Mouse (Mus musculus) inflammation-experienced regulatory T-cells, adult 6 months (primary cell): ENCODE data around the gene Setd2. TPM values are rescaled to one million over a fixed set of nuclear protein-coding genes. Genes with fewer than 3 reads are reported as not detected.

Experiments
- ATAC-seq: one replicate; pipeline ENCODE4 v1.8.0; 2017
- polyA plus RNA-seq, 3 experiments: library from polyadenylated mRNA; unstranded; fragments of 100-300 nt; shearing (Covaris generic); gene quantifications; one replicate each; pipeline ENCODE4 v1.2.1; 2017

Gene Setd2
- polyA plus RNA-seq, 3 experiments from 2014 or later, result 33.9 to 60.5 (median 44.9) TPM

DNA sequence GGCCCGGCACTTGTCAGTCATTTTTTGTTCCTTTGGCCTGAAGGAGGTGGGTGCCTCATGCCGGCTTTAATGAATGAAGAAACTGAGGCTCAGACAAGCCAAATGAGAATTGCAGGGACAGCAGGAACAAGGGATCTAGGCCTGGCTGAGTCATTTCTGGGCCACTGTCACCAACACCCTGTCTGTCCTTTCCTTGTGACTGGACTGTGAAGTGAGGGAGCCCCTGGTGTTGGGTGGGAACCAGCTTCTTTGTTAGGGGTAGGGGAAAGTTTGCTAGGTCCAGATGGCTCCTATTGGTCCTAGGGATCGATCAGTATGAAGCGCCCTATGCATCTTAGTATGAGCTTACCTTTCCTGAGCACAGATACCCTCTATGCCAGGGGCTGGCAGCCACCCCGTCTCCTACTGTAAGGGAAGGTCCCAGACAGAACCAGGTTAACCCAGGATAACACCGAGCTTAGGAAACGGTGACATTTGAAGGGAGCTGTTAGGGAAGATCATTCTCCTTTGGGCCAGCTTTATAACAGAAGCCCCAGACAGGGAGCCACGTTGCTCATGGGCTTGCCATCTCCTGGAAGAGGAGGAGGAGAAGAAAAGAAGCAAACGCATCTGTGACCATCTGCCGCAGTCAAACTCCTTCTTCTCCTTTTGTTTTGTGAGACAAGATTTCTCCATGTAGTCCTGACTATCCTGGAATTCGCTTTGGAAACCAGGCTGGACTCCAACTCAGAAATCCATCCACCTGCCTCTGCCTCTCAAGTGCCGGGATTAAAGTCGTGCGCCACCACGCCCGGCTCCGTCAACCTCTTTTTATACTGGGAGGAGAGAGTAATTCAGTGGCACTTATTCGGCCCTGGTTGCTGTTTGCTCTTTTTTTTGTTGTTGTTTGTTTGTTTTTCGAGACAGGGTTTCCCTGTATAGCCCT is 122.6 kb downstream of the Setd2 start:
- ATAC-seq, result no peak

DNA sequence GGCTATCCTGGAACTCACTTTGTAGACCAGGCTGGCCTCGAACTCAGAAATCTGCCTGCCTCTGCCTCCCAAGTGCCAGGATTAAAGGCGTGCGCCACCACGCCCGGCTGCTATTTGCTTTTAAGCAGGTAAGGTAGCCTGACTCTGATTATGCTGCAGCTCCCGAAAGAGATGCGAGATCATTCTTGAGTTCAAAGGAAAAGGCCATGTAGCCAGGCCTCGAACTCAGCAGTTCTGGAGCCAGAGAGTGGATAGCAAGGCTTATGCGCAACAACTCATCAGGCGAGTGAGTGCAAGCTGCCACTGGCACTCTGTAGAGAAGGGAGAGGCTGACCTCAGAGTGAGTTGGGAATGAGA is 123.2 kb downstream of the Setd2 start:
- ATAC-seq, result no peak

DNA sequence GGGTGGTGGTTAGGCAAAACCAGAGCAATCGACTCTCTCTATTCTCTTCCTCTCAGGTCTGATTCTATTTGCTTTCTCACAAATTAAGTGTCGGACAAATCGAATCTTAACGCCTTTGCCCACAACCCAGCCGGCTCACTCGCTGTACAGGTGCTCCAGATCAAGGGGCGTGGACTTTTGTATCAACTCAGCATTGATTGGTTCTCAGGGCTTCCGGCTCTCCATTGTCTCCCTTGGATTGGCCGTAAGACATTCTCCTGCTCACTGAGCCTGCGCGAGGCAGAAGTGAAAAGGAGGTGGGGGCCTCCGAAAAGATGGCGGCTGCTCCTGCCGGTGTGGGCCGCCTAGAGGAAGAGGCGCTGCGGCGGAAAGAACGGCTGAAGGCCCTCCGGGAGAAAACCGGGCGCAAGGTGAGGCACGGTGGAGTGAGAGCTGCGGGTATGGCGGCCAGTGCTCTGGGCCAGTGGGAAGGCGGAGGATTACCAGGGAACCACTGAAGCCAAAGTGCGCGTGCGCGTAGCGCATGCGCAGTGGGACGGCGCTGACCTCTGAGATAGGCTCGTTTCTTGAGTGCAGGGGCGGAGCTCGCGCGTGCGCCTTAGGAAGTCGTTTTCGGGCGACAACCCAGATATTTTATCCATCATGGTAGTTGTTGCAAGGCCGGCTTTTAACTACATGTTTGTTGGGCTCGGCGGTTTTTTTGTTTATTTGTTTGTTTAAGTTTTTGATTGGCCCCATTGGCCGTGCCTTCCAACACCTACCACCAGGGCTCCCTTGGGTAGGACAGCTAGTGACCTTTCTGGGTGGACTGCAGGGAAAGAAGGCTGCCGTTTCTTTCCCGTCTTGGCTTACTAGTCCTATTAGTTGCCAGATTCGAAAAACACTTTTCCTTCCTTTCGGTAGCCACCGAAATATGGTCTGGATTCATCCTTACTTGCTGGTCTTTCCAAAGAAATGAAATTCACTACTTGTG is 124.1 kb downstream of the Setd2 start, which contains the start of gene Ccdc12:
Gene Ccdc12 (plus strand): TSS at position 255 of the 973 bp plus-strand sequence.
- peak; percentile 83 for ATAC-seq

DNA sequence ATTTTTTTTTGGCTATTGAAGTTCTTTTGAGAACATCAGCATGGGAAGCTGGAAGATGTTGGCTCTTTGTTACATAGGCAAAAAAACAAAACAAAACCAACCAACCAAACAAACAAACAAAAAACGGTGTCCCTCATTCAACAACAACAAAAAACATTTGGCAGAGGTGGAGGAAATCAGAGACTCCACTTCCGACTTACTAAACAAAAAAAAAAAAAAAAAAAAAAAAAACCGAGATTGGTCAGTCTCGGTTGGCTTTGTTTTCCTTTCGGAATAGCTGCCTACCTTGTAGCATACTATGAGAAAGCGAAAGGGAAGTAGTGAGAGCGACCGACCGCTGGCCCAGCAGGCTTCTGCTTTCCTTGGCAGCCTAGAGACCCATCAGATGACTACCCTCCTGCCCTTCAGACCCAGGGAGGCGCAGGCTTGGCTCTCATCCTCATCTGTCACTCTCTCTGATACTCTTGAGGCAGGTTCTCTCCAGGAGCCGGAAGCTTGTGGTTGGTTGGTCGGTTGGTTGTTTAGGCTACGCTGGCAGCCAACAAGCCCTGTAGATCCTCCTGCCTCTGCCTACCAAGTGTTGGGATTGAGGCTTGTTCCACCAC is 125.2 kb downstream of the Setd2 start:
- no peak for ATAC-seq

DNA sequence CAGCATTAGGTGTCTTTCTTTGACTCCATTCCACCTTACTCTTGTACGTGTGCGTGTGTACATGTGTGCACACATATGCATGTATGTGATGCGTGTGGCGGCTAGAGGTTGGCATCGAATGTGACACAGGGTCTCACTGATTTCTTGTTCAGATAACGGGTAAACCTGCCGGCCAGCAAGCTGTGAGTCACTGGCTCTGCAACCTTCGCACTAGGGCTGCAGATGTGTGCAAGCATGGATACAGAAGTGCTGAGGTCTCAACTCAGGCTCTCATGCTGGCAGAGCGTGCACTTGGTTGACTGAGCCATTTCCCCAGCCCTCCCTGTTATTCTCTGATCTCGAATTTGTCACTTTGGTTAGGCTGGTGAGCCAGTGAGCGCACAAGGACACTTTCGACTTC is 127.1 kb downstream of the Setd2 start:
- no peak for ATAC-seq

DNA sequence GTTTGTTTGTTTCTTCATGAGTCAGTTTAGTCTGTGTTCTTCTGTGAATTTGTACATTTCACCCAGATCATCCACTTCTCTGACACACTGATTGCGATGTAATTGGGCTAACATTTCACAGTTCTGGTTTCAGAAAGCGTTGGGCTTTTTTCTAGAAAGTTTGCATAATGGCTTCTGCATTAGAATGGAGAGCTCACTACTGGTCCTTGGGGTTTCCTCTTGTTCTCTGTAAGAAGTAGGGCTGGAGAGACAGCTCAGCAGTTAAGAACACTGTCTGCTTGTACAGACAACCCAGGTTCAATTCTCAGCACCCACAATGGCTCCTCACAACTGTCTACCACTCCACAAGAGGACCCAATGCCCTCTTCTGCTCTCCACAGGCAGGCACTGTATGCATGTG is 127.8 kb downstream of the Setd2 start:
- no peak for ATAC-seq

DNA sequence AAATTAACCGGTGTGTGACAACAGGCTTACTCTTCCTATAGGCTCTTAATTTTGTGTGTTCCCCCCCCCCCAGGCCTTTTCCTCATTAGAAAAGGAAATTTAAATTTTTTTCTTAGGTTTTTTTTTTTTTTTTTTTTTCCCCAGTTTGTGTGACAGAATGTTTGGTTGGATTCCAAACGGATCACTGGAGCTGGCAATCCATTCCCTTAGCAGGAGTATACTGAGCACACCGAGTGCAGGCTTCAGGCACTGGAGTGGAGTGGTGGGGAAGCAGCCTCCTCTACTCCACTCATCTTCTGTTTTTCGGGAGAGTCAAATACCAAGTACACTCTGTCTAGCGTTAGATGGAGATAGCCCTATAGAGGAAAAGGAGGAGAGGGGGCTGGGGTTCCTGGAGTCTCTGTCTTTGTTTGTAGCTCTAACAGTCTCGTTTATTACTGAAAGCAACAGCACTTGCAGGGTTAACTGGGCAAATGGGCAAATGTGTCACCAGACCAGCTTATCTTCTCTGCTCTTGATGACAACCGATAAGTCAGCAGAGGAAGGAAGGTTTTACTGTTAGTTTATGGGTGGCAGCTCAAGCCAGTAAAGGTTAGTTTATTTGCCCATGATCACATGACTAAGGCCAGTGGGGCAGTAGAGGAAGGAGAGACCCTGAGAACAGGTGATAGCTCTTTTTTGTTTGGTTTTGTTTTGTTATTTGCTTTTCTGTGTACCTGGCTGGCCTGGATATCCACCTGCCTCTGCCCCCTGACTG is 128.6 kb downstream of the Setd2 start:
- no peak for ATAC-seq

DNA sequence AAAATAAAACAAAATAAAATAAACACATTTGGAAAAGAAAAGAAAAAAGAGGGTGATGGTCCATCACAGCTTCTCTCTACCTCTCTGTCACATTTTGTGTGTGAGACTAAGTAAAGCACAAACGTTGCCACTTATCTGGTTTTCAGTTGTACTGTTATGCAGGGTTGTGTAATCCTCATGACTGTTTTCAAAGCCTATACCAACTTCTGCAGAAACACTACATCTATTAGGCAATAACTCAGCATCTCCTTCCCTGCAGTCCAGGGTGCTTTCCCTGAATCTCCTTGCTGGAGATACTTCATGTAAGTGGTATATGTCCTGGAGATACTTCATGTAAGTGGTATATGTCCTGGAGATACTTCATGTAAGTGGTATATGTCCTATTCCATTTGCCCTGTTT is 130.4 kb downstream of the Setd2 start:
- ATAC-seq, result no peak

DNA sequence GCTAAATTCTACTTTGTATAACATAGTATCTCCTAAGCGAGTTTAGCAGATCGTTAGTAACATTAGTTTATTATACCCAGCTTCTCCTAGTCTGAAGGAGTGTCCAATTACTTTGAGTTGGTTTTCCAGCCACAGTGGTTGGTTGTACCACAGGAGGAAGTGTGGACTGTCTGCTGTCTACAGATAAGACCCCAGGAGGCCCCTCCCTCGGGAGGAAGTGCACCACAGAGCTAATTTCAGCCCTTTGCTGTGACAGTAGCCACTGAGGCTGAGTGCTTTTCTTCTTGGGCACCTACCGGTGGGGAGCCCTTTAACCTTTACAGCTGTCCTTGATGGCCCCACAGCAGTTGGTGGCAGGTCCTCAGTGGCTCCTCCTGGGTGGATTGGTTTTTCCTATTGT is 133.5 kb downstream of the Setd2 start:
- ATAC-seq, result no peak

DNA sequence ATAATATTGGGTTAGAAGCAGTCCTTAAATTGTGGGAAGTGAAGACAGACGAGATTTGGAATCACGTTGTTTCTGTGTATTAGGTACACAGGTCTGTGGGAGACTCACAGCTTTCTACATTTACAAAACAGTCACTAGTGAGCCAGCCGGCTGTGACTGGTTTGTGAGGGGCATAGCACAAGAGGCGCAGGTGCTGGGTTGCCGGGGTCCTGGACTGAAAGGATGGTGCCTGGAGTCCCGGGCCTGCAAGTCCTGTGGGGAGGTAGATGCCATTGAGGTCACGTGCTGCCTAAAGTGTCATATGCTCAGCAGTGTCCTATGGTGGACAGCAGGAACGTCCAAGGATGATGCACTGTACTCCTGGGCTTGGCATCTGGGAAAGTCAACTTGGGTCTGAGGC is 134.0 kb downstream of the Setd2 start:
- ATAC-seq, result no peak

DNA sequence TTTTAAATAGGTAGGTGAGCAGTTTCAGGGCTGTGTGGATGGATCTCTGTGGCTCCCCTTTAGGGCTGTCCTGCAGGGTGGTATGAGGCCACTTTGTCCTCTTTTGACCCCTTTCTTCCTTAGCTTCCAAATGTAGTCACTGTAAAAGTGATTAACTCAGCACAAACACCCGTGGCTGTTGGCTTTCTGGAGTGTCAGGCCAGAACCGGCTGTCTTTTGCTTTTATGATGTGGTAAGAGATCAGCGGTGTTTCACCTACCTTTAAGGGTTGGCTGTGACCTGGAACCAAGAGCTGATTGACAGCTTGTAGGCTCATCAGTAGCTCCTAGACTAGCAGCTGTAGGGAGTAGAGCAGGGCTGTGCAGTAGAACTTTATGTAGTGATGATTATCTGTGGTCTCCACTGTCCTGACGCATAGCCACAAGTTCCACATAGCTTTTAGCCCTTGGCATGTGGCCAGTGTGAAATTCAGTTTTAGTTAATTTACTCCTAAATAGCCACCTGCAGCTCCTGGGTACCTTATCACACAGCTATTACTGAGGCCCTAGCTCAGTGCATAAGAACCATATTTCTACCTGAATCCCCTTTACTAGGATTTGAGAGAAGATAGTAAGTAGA is 134.9 kb downstream of the Setd2 start:
- ATAC-seq, result no peak

Other genes starting within 250 kb of the Setd2 start
- 10 to 100 TPM; 17.7 to 19.1 (median 18.9) TPM for gene Elp6, start 227.4 kb upstream of the Setd2 start, polyA plus RNA-seq
- 10 to 100 TPM; 10.8 to 15.9 (median 11.1) TPM for gene Scap, start 199.3 kb upstream of the Setd2 start, polyA plus RNA-seq
- gene Ptpn23, start 124.4 kb upstream of the Setd2 start, polyA plus RNA-seq, result 1 to 10 TPM; 4.4 to 5.9 (median 4.7) TPM
- 1 to 10 TPM in 1 of 3 experiments, not detected in 2; 5.1 TPM for gene Ngp, start 112.8 kb upstream of the Setd2 start, polyA plus RNA-seq
- 10 to 100 TPM; 10.7 to 16.2 (median 12.3) TPM for gene Klhl18, start 55.9 kb upstream of the Setd2 start, polyA plus RNA-seq
- gene Kif9, start 55.6 kb upstream of the Setd2 start, polyA plus RNA-seq, result under 1 TPM; 0.53 to 0.95 (median 0.75) TPM
- 1 to 10 TPM; 2.4 to 6.2 (median 3.8) TPM for gene Nradd, start 91.9 kb downstream of the Setd2 start, polyA plus RNA-seq
- gene Nbeal2, start 121.6 kb downstream of the Setd2 start, polyA plus RNA-seq, result 10 to 100 TPM; 20.0 to 42.0 (median 21.1) TPM
- gene Ccdc12, start 123.9 kb downstream of the Setd2 start, polyA plus RNA-seq, result 100 to 1,000 TPM; 222 to 259 (median 234) TPM
- not detected for gene Myl3, start 209.3 kb downstream of the Setd2 start, polyA plus RNA-seq
- not detected for gene Pth1r, start 214.5 kb downstream of the Setd2 start, polyA plus RNA-seq